ENCODE assay signal across 9 mouse cellular contexts in genomic region chr14:55121947-55122346, GRCm38 (mm10). TPM values are rescaled to one million over a fixed set of nuclear protein-coding genes. Genes with fewer than 3 reads are reported as not detected.
DNase-seq lines count a peak whose midpoint lies in the region; ATAC-seq lines count a peak whose summit lies in the region.
"Had no signal": no experiment of that assay in that cellular context is flagged by ENCODE, and none has a peak within 500 bp of the region (broad histone marks: within the 10 kb centered on the region; RNA-seq: fewer than 3 reads in every experiment).

No protein-coding gene starts in this region.

- H3K4me3 ChIP-seq in forebrain, embryonic 15.5 days: no peak overlapping the region
- H3K4me3 ChIP-seq in stomach, embryonic 16.5 days (replicated peaks; ENCODE audit: low read length): no peak overlapping the region; the same call in 1 of the 2 replicates

- H3K4me1 ChIP-seq in forebrain, embryonic 15.5 days: peaks cover 18% of the 10 kb centered on the region
- no peaks in the 10 kb centered on the region; the same call in 1 of the 2 replicates for H3K4me1 ChIP-seq in stomach, embryonic 16.5 days (ENCODE audit: control insufficient read depth, insufficient read depth, low read length)

- no peaks in the 10 kb centered on the region for H3K9me3 ChIP-seq in forebrain, embryonic 15.5 days
- no peaks in the 10 kb centered on the region for H3K9me3 ChIP-seq in stomach, embryonic 16.5 days (replicated peaks; ENCODE audit: control insufficient read depth, low read length)
- H3K9me3 ChIP-seq: G1E had no signal

- peak overlapping the region; percentile 60 for H3K27ac ChIP-seq in forebrain, embryonic 15.5 days (replicated peaks)
- H3K27ac ChIP-seq in stomach, embryonic 16.5 days (ENCODE audit: low read length): no peak overlapping the region

- peak overlapping the region; percentile 30; the same call in 1 of the 2 replicates for H3K9ac ChIP-seq in forebrain, embryonic 15.5 days (replicated peaks)
- no peak overlapping the region; the same call in 1 of the 2 replicates for H3K9ac ChIP-seq in stomach, embryonic 16.5 days (ENCODE audit: low read length)

- H3K36me3 ChIP-seq in forebrain, embryonic 15.5 days: no peaks in the 10 kb centered on the region
- H3K36me3 ChIP-seq in stomach, embryonic 16.5 days (ENCODE audit: control insufficient read depth, insufficient read depth, low read length): no peaks in the 10 kb centered on the region
- H3K36me3 ChIP-seq: G1E had no signal

- no peaks in the 10 kb centered on the region for H3K27me3 ChIP-seq in forebrain, embryonic 15.5 days
- H3K27me3 ChIP-seq in stomach, embryonic 16.5 days (ENCODE audit: control insufficient read depth, insufficient read depth, low read length): no peaks in the 10 kb centered on the region; the same call in 1 of the 2 replicates

- peak overlapping the region; percentile 17; the same call in 1 of the 2 replicates for H3K4me2 ChIP-seq in forebrain, embryonic 15.5 days (replicated peaks)
- peak overlapping the region; percentile 39 for H3K4me2 ChIP-seq in stomach, embryonic 16.5 days (ENCODE audit: low read depth, low read length)

- intact Hi-C loops in heart, postnatal 25 days (cut with DNase I): loop anchor here (2.0 kb wide), 1 partner anchor 39 kb away; no protein-coding TSS in a partner anchor

- DNase-seq in layer of hippocampus, adult 9-11 months: peak; percentile 71
- no peak for DNase-seq in layer of hippocampus, postnatal 25 days (ENCODE audit: extremely low spot score in 1 of 2, low spot score in 1 of 2)
- peak; percentile 93 to 95 for DNase-seq in cerebellum, adult 18-20 months
- peak; percentile 46 for DNase-seq in heart, postnatal 25 days (ENCODE audit: low spot score)
- peak; percentile 69 to 80 for DNase-seq in layer of hippocampus, postnatal 10 days (ENCODE audit: low spot score in 2 of 2)

- ATAC-seq in forebrain, embryonic 15.5 days (replicated peaks): peak; percentile 71
- ATAC-seq in megakaryocyte progenitor cell, adult 5-6 weeks (replicated peaks; ENCODE audit: poor library complexity): peak; percentile 93
- peak; percentile 87; the same call in 1 of the 2 replicates for ATAC-seq in stomach, embryonic 16.5 days (ENCODE audit: insufficient read depth, low FRiP score)

- WGBS in forebrain, embryonic 15.5 days: 4% methylated on average over 5 of the region's 5 CpGs
- 5% methylated on average over 5 of the region's 5 CpGs for WGBS in stomach, embryonic 16.5 days

RNA-seq across cellular contexts. Expression of gene Jph4, which starts 5.2 kb away (rescaled TPM):
- 100 to 1,000 TPM; 422 to 463 TPM for total RNA-seq in layer of hippocampus, postnatal 25 days (2021)
- 37.4 and 38.3 TPM in 2 replicates for polyA plus RNA-seq in forebrain, embryonic 15.5 days (2015; fragmentation: Nextera tagmentation; extraction: Ambion mirVana)
- not detected for total RNA-seq in heart, postnatal 25 days (2021)
- total RNA-seq in layer of hippocampus, postnatal 10 days (2021): 100 to 1,000 TPM; 410 to 431 TPM
- total RNA-seq in megakaryocyte progenitor cell, adult 5-6 weeks (2015): not detected in 2 replicates
- not detected in 2 replicates for total RNA-seq in megakaryocyte progenitor cell, adult 5-6 weeks (2017)
- 1.1 and 1.2 TPM in 2 replicates for polyA plus RNA-seq in stomach, embryonic 16.5 days (2015; fragmentation: Nextera tagmentation; extraction: Ambion mirVana)
- polyA plus RNA-seq: G1E had no signal

RNA-seq across cellular contexts. Expression of gene Ap1g2, which starts 15.6 kb away (rescaled TPM):
- 10 to 100 TPM; 15.7 to 19.4 TPM for total RNA-seq in layer of hippocampus, postnatal 25 days (2021)
- 11.4 and 13.0 TPM in 2 replicates for polyA plus RNA-seq in forebrain, embryonic 15.5 days (2015; fragmentation: Nextera tagmentation; extraction: Ambion mirVana)
- total RNA-seq in heart, postnatal 25 days (2021): 1 to 10 TPM; 4.4 to 4.6 TPM
- 10 to 100 TPM; 19.2 to 20.6 TPM for total RNA-seq in layer of hippocampus, postnatal 10 days (2021)
- 31.3 and 52.7 TPM in 2 replicates for total RNA-seq in megakaryocyte progenitor cell, adult 5-6 weeks (2015)
- total RNA-seq in megakaryocyte progenitor cell, adult 5-6 weeks (2017): 17.4 and 18.3 TPM in 2 replicates
- 46.2 and 54.8 TPM in 2 replicates for polyA plus RNA-seq in stomach, embryonic 16.5 days (2015; fragmentation: Nextera tagmentation; extraction: Ambion mirVana)

RNA-seq across cellular contexts. Expression of gene Thtpa, which starts 27.4 kb away (rescaled TPM):
- 10 to 100 TPM; 21.9 to 22.9 TPM for total RNA-seq in layer of hippocampus, postnatal 25 days (2021)
- 52.2 and 52.3 TPM in 2 replicates for polyA plus RNA-seq in forebrain, embryonic 15.5 days (2015; fragmentation: Nextera tagmentation; extraction: Ambion mirVana)
- 10 to 100 TPM; 12.3 to 13.2 TPM for total RNA-seq in heart, postnatal 25 days (2021)
- 10 to 100 TPM; 26.5 to 31.1 TPM for total RNA-seq in layer of hippocampus, postnatal 10 days (2021)
- total RNA-seq in megakaryocyte progenitor cell, adult 5-6 weeks (2015): 7.3 and 7.7 TPM in 2 replicates
- 10.9 and 11.5 TPM in 2 replicates for total RNA-seq in megakaryocyte progenitor cell, adult 5-6 weeks (2017)
- polyA plus RNA-seq in stomach, embryonic 16.5 days (2015; fragmentation: Nextera tagmentation; extraction: Ambion mirVana): 19.9 and 22.5 TPM in 2 replicates

RNA-seq across cellular contexts. Expression of gene Zfhx2, which starts 29.8 kb away (rescaled TPM):
- total RNA-seq in layer of hippocampus, postnatal 25 days (2021): 10 to 100 TPM; 37.8 to 63.0 TPM
- polyA plus RNA-seq in forebrain, embryonic 15.5 days (2015; fragmentation: Nextera tagmentation; extraction: Ambion mirVana): 27.4 and 30.6 TPM in 2 replicates
- 1 to 10 TPM; 2.9 to 3.6 TPM for total RNA-seq in heart, postnatal 25 days (2021)
- 10 to 100 TPM; 34.0 to 39.3 TPM for total RNA-seq in layer of hippocampus, postnatal 10 days (2021)
- total RNA-seq in megakaryocyte progenitor cell, adult 5-6 weeks (2015): 2.5 and 3.1 TPM in 2 replicates
- total RNA-seq in megakaryocyte progenitor cell, adult 5-6 weeks (2017): 0.75 and 1.1 TPM in 2 replicates
- polyA plus RNA-seq in stomach, embryonic 16.5 days (2015; fragmentation: Nextera tagmentation; extraction: Ambion mirVana): 3.1 and 3.6 TPM in 2 replicates

Comparison
In these comparisons a context has a peak if more than half of its experiments do, and no peak if none do; other contexts are left out.
1. DNase-seq: peak in layer of hippocampus, adult 9-11 months (single experiment), cerebellum, adult 18-20 months (2 of 2), heart, postnatal 25 days (single experiment) and layer of hippocampus, postnatal 10 days (2 of 2); none in layer of hippocampus, postnatal 25 days (0 of 2).
2. RNA of gene Jph4, which starts 5.2 kb away (total RNA-seq): 422 to 463 TPM in layer of hippocampus, postnatal 25 days and 410 to 431 TPM in layer of hippocampus, postnatal 10 days; not detected in heart, postnatal 25 days and not detected in megakaryocyte progenitor cell, adult 5-6 weeks; every median in the first group is over 100 times any median in the second.
3. Peak in every context shown above with its lines, with median percentiles within 50 percentile points of each other: ATAC-seq.